Mouse (Mus musculus): ENCODE measurements around the gene Ripk1. TPM values are rescaled to one million over a fixed set of nuclear protein-coding genes. Genes with fewer than 3 reads are reported as not detected.

Gene Ripk1
- total and polyA plus RNA-seq, 3 experiments: 11.4 to 11.8 TPM; not detected in 1

DNA sequence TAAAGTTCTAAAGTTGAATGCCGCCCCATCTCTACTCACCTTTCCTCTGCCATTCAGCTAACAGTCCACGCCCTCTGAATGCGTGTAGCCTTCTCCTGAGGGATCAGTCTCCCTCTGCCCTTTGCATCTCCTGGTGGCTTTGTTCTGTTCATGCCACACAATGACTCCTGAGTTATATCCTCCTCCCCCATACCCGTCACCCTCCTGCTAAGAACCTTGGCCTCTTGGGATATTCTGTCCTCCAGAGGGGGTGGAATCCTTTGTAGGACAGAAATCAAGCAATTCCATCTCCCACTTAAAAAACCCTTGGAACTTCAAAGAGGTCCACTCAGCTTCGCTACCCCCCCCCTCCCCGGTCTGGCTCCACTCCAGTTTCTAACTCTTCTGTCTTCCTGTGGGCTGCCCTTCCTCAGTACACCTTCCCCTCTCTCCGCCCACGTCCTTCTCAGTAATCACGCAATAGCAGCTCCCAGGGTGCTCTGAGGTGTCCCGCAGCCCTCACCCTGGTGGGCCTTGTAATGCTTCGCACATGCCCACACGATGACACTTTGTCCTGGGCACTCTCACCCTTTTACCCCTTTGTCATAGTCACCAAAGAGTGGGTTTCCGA lies 51.6 kb downstream of the Ripk1 start:
- TF ChIP-seq E2F4 (IDR thresholded peaks at IDR 0.05; ENCODE audit: borderline replicate concordance, low read depth, low read length) (no peak), HCFC1 (IDR thresholded peaks at IDR 0.05; ENCODE audit: low read depth, low read length) (no peak), ZC3H11A (IDR thresholded peaks at IDR 0.05; ENCODE audit: low read depth, low read length) (no peak), MEF2A (IDR thresholded peaks at IDR 0.05; ENCODE audit: extremely low read depth, insufficient replicate concordance, low read depth, low read length, poor library complexity, severe bottlenecking) (no peak), USF1 (IDR thresholded peaks at IDR 0.05; ENCODE audit: low read depth, low read length) (no peak), NRF1 (IDR thresholded peaks at IDR 0.05; ENCODE audit: insufficient read depth, low read depth, low read length, poor library complexity, severe bottlenecking) (no peak), GATA1 (IDR thresholded peaks at IDR 0.05; ENCODE audit: low read depth, low read length) (no peak), MXI1 (IDR thresholded peaks at IDR 0.05; ENCODE audit: low read depth, low read length) (no peak), POLR2AphosphoS2 (IDR thresholded peaks at IDR 0.05; ENCODE audit: low read length) (no peak), KAT2A (conservative IDR thresholded peaks at IDR 0.05; ENCODE audit: low read depth, low read length) (no peak), POLR2A (IDR thresholded peaks at IDR 0.05; ENCODE audit: control insufficient read depth in 1 of 2, insufficient read depth in 1 of 2, low read depth in 1 of 2, low read length in 2 of 2, poor library complexity in 1 of 2) (no peak), SIN3A (IDR thresholded peaks at IDR 0.05; ENCODE audit: low read length) (no peak), ZNF384 (IDR thresholded peaks at IDR 0.05; ENCODE audit: low read depth, low read length) (no peak), ZKSCAN1 (IDR thresholded peaks at IDR 0.05; ENCODE audit: low read depth, low read length) (no peak), UBTF (IDR thresholded peaks at IDR 0.05; ENCODE audit: borderline replicate concordance, insufficient read depth, low read depth, low read length) (no peak), TAL1 (IDR thresholded peaks at IDR 0.05; ENCODE audit: low read length) (no peak), MAFK (IDR thresholded peaks at IDR 0.05; ENCODE audit: borderline replicate concordance, low read depth, low read length) (no peak)
- no peak overlapping the region for H3K9ac ChIP-seq (ENCODE audit: control insufficient read depth, low read depth, low read length, poor library complexity, severe bottlenecking)
- H3K4me3 ChIP-seq (ENCODE audit: control insufficient read depth in 1 of 2, insufficient read depth in 1 of 2, low read depth in 2 of 2, low read length in 2 of 2): no peak overlapping the region
- no peaks in the 10 kb centered on the region for H3K27me3 ChIP-seq (ENCODE audit: control insufficient read depth in 1 of 2, insufficient read depth in 2 of 2, low read length in 2 of 2)
- H3K9me3 ChIP-seq (replicated peaks; ENCODE audit: insufficient read depth, low read length): no peaks in the 10 kb centered on the region
- H3K79me2 ChIP-seq (ENCODE audit: control insufficient read depth, insufficient read depth, low read length, poor library complexity): no peaks in the 10 kb centered on the region
- H3K27ac ChIP-seq (ENCODE audit: control insufficient read depth, low read depth, low read length): no peak overlapping the region
- H3K4me1 ChIP-seq (ENCODE audit: control insufficient read depth in 1 of 2, insufficient read depth in 2 of 2, low read length in 2 of 2): peaks cover 0 to 5% of the 10 kb centered on the region in 2 experiments; a peak in 2 of 4 replicates
- peaks cover 0 to 5% of the 10 kb centered on the region in 2 experiments; a peak in 2 of 4 replicates for H3K36me3 ChIP-seq (ENCODE audit: control insufficient read depth in 1 of 2, insufficient read depth in 2 of 2, low read length in 2 of 2)
- no peak for DNase-seq (ENCODE audit: low read depth, low spot score)

DNA sequence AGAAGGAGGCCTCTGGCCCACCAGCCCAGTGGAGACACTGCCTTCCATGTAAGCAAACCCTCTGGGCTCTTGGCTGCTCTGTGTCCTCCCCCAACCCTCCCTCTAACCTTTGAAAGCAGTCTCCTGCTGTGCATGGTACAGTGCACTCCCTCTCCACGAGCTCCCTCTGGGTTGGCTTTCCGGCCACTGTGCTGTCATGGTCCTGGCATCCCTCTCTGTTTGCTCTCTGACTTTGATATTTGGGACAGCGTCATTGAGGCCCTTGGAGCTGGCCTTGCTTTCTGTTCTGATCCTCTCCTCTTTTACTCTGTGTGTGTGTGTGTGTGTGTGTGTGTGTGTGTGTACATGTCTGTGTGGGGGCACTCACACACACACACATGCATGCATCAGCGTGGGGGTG lies 52.2 kb downstream of the Ripk1 start:
- H3K27ac ChIP-seq (ENCODE audit: control insufficient read depth, low read depth, low read length): no peak overlapping the region
- no peak overlapping the region for H3K9ac ChIP-seq (ENCODE audit: control insufficient read depth, low read depth, low read length, poor library complexity, severe bottlenecking)
- no peak for DNase-seq (ENCODE audit: low read depth, low spot score)
- H3K4me3 ChIP-seq (ENCODE audit: control insufficient read depth in 1 of 2, insufficient read depth in 1 of 2, low read depth in 2 of 2, low read length in 2 of 2): no peak overlapping the region
- H3K27me3 ChIP-seq (ENCODE audit: control insufficient read depth in 1 of 2, insufficient read depth in 2 of 2, low read length in 2 of 2): no peaks in the 10 kb centered on the region
- H3K4me1 ChIP-seq (ENCODE audit: control insufficient read depth in 1 of 2, insufficient read depth in 2 of 2, low read length in 2 of 2): peaks cover 0 to 5% of the 10 kb centered on the region in 2 experiments; a peak in 2 of 4 replicates
- peaks cover 0 to 5% of the 10 kb centered on the region in 2 experiments; a peak in 2 of 4 replicates for H3K36me3 ChIP-seq (ENCODE audit: control insufficient read depth in 1 of 2, insufficient read depth in 2 of 2, low read length in 2 of 2)
- H3K9me3 ChIP-seq (replicated peaks; ENCODE audit: insufficient read depth, low read length): no peaks in the 10 kb centered on the region
- TF ChIP-seq ETS1 (IDR thresholded peaks at IDR 0.05; ENCODE audit: low read depth, low read length): no peak
- TF ChIP-seq GABPA (IDR thresholded peaks at IDR 0.05; ENCODE audit: low read depth, low read length): no peak
- TF ChIP-seq BHLHE40 (IDR thresholded peaks at IDR 0.05; ENCODE audit: borderline replicate concordance, low read depth, low read length): no peak
- TF ChIP-seq MEF2A (IDR thresholded peaks at IDR 0.05; ENCODE audit: extremely low read depth, insufficient replicate concordance, low read depth, low read length, poor library complexity, severe bottlenecking): no peak
- TF ChIP-seq CHD1 (IDR thresholded peaks at IDR 0.05; ENCODE audit: low read depth, low read length): no peak
- TF ChIP-seq ZNF384 (IDR thresholded peaks at IDR 0.05; ENCODE audit: low read depth, low read length): no peak
- TF ChIP-seq RCOR1 (IDR thresholded peaks at IDR 0.05; ENCODE audit: low read depth, low read length): no peak
- no peak for TF ChIP-seq ZC3H11A (IDR thresholded peaks at IDR 0.05; ENCODE audit: low read depth, low read length)
- TF ChIP-seq POLR2AphosphoS2 (IDR thresholded peaks at IDR 0.05; ENCODE audit: low read length): no peak
- no peak for TF ChIP-seq UBTF (IDR thresholded peaks at IDR 0.05; ENCODE audit: borderline replicate concordance, insufficient read depth, low read depth, low read length)
- TF ChIP-seq MYC (IDR thresholded peaks at IDR 0.05; ENCODE audit: low read depth, low read length): no peak
- no peak for TF ChIP-seq MAX (IDR thresholded peaks at IDR 0.05; ENCODE audit: low read length)
- TF ChIP-seq CHD2 (IDR thresholded peaks at IDR 0.05; ENCODE audit: low read length): no peak
- H3K79me2 ChIP-seq (ENCODE audit: control insufficient read depth, insufficient read depth, low read length, poor library complexity): no peaks in the 10 kb centered on the region

Measured in MEL (cell line).